In the genomic region with DNA sequence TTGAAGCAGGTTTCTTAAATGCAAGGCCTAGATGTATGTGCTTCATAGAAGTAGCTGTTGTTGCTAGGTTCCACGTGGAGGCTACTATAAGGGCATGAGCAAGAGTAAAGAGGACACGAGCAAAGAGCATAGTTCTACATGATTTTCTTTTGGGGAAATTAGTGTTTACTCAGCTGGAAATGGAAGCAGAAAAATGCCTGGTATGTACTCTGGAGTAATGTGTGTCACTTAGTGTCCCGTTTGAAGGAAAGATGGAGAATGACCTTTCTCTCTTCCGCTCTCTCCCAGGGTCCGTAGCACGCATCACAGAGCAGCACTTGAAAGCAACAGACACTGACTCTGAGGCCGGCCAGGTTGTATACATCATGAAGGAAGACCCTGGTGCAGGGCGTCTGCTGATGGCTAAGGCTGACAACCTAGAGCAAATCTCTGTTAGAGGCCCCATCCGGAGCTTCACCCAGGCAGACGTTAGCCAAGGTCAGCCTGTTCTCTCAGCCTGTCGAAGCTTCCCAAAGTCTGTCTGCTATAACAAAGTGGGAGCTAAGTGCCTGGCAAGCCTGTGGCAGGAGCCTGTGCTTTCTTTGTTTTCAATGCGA, we compare ENCODE assay signal across 15 mouse cellular contexts.
A peak's percentile ranks its signal among the peaks of the same experiment; 100 is the strongest.
DNase-seq lines count a peak whose midpoint lies in the region; ATAC-seq lines count a peak whose summit lies in the region.
"Had no signal": no experiment of that assay in that cellular context is flagged by ENCODE, and none has a peak within 500 bp of the region (broad histone marks: within the 10 kb centered on the region; RNA-seq: fewer than 3 reads in every experiment).

No protein-coding gene starts in this region.

- H3K4me1 ChIP-seq in hindbrain, embryonic 16.5 days (ENCODE audit: control insufficient read depth, insufficient read depth, low read depth, low read length) = peaks cover 3% of the 10 kb centered on the region
- H3K4me1 ChIP-seq: limb, embryonic 15.5 days; stomach, embryonic 15.5 days had no signal

- H3K9me3 ChIP-seq in hindbrain, embryonic 16.5 days (ENCODE audit: control insufficient read depth, low read length) = no peaks in the 10 kb centered on the region
- H3K9me3 ChIP-seq: limb, embryonic 15.5 days; lung, embryonic 15.5 days; stomach, embryonic 15.5 days had no signal

- H3K4me2 ChIP-seq in hindbrain, embryonic 16.5 days (ENCODE audit: low read length) = no peak overlapping the region
- H3K4me2 ChIP-seq: limb, embryonic 15.5 days; lung, embryonic 15.5 days; stomach, embryonic 15.5 days had no signal

- ATAC-seq in hindbrain, embryonic 16.5 days = peak; percentile 26; the same call in 1 of the 2 replicates
- no peak for ATAC-seq in erythroid progenitor cell, adult 5-6 weeks (replicated peaks; ENCODE audit: low FRiP score, poor library complexity, severe bottlenecking)

- peak overlapping the region; percentile 66 for H3K27ac ChIP-seq in hindbrain, embryonic 16.5 days (ENCODE audit: low read depth, low read length)
- H3K27ac ChIP-seq: limb, embryonic 15.5 days; lung, embryonic 15.5 days; stomach, embryonic 15.5 days had no signal

- WGBS in hindbrain, embryonic 16.5 days = 60% methylated on average over 12 of the region's 12 CpGs

- H3K27me3 ChIP-seq in hindbrain, embryonic 16.5 days (replicated peaks; ENCODE audit: control insufficient read depth, insufficient read depth, low read length) = no peaks in the 10 kb centered on the region
- H3K27me3 ChIP-seq: limb, embryonic 15.5 days; lung, embryonic 15.5 days; stomach, embryonic 15.5 days had no signal

- no peak overlapping the region for H3K4me3 ChIP-seq in hindbrain, embryonic 16.5 days (ENCODE audit: low read length)
- H3K4me3 ChIP-seq: limb, embryonic 15.5 days; lung, embryonic 15.5 days; stomach, embryonic 15.5 days had no signal

- no peaks in the 10 kb centered on the region for H3K36me3 ChIP-seq in hindbrain, embryonic 16.5 days (ENCODE audit: control insufficient read depth, insufficient read depth, low read length)
- H3K36me3 ChIP-seq: lung, embryonic 15.5 days; stomach, embryonic 15.5 days had no signal

- DNase-seq in kidney, adult 18-20 months = peak; percentile 20
- no peak for DNase-seq in kidney, adult 11 months
- peak; percentile 26 for DNase-seq in embryo, embryonic 10.5 days (ENCODE audit: low spot score)
- peak; percentile 39 for DNase-seq in mesoderm, embryonic 11.5 days (ENCODE audit: low read depth, low spot score)
- DNase-seq in thymus, adult 18-20 months = no peak
- no peak for DNase-seq in ovary, adult 18-20 months (ENCODE audit: low spot score)
- DNase-seq: cerebellum, postnatal 14 days; heart, adult 18-20 months; heart, postnatal 14 days; thymus, postnatal 4 days had no signal

- H3K9ac ChIP-seq in hindbrain, embryonic 16.5 days (ENCODE audit: low read depth, low read length) = peak overlapping the region; percentile 22; the same call in 1 of the 2 replicates
- H3K9ac ChIP-seq: limb, embryonic 15.5 days; lung, embryonic 15.5 days; stomach, embryonic 15.5 days had no signal

Comparison
In these comparisons a context has a peak if more than half of its experiments do, and no peak if none do; other contexts are left out.
1. DNase-seq: peak in kidney, adult 18-20 months (single experiment), embryo, embryonic 10.5 days (single experiment) and mesoderm, embryonic 11.5 days (single experiment); none in kidney, adult 11 months (single experiment), thymus, adult 18-20 months (0 of 2) and ovary, adult 18-20 months (single experiment).